Mouse (Mus musculus): Measurements from ENCODE around the gene Dph5.
"Not testable (repeated sequence)": the region's sequence is repeated elsewhere in the genome, so short reads cannot be mapped to it uniquely, and the experiment has no call there.

Gene Dph5

DNA sequence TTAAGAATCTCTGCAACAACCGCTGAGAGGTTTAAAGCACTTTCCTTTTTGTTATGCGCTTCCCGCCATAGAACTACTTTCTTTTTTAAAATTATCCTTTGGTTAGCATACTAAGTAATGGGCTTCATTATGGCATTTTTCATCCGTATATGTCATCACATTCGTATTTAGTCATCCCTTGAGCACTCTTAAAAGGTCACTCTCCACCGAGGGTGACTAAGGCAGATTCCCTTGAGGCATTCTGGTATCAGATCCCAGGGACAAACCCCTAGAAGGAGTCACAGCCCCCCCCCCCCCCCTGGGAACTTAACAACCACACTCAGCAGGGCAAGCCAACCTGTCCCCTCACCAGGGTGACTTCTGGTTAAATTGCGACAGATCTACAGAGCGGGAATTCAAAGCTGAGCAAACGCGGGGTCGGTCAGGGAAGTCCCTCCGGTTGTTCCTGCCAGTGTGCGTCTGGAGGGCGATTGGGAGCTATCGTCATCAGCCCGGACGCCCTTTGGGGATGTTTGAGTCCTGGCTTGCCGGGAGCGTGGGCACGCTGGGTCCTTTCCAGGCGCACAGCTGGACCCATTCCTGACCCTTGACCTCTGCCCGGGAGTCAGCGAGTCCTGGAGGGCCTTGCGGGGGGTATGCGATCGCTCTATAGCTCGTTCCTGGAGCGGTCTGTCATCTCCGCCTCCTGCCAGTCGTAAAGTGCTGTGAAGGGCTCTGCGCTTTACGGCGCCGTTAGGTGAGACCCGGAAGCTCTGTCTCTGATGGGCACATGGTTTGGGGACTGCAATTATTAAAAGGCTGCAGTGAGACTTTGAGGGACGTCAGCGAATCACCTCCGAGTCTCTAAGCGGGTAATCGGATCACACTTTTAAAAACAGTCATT is at the start of gene Dph5:
TSS of gene Dph5 (plus strand) at position 411 of the 883 bp plus-strand sequence.
- DNase-seq (ENCODE audit: low spot score) = peak; percentile 85

GRCm38 (mm10) chr3:115844566-115844965 is 43.1 kb upstream of the Dph5 start:
- DNase-seq (ENCODE audit: low spot score) = no peak

GRCm38 (mm10) chr3:115845032-115845618 is 42.5 kb upstream of the Dph5 start:
- no peak for DNase-seq (ENCODE audit: low spot score)

DNA sequence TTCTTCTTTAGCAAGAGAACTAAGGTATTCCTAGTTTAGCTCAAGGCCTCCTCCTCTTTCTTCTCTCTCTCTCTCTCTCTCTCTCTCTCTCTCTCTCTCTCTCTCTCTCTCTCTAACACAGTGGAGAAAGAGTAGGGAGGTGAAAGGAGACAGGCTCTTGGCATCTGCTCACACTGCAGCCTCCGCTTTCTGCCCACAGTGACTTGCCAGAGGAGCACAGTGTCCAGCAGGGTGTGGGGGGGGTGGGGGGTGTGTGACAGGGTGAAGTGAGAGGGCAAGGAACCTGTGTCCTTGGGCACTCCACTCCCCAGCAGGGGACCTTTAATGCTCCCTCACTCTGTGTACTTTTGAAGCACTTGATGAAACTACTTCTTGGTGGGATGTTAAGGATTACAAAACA is 41.9 kb upstream of the Dph5 start:
- no peak for DNase-seq (ENCODE audit: low spot score)

DNA sequence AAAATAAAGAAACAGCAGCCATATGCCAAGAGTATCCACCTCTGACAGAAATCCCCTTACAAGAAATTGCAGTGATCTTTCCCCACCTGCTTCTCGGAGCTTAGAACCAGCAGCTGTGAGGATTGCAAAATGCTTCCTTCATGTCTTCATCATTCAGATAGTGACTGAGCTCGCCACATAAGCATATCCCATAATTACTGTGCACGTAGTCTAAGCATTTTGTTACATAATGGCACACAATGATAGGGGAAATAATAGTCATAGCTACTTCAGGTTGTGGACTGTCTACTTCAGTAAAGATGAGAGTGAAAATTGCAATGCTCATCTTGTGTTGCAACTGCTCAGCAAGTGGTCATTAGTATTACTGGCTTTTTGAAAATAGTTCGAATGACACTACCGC is 41.5 kb upstream of the Dph5 start:
- DNase-seq (ENCODE audit: low spot score) = no peak

DNA sequence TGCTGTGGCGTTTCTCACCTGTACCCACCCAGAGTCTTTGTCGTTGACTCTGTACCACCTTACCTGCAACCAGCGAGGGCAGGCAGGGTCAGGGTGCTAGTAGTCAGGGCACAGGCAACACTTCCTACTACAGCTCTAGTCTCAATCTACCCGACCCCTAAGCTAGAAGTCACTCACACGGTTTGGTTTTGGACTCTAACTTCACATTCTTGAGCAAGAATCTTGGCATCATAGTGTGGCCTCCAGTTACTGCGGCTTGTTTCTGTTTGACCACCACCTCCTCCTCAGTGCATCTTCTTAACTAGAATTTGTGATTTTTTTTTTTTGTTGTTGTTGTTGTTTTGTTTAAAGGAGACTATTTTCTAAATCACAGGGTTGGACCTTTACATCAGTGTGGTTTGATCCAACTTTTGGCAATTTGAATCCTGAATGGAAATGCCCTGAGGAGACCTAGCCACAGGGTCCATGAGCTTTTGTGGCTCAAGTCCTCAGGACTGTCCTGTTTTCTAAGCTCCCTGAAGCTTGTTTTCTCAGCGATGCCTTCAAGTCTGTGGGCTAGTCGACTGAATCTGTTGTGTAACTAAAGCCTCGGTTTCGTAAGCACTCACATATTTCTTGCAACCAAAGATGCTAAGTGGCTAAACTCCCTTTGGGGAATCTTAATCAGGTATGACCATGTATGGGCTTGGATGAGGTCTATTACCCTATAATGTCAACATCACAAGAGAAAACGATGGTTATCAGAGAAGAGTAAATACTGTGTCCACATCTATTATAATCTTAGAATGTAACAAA is 38.8 kb upstream of the Dph5 start:
- DNase-seq (ENCODE audit: low spot score) = no peak

DNA sequence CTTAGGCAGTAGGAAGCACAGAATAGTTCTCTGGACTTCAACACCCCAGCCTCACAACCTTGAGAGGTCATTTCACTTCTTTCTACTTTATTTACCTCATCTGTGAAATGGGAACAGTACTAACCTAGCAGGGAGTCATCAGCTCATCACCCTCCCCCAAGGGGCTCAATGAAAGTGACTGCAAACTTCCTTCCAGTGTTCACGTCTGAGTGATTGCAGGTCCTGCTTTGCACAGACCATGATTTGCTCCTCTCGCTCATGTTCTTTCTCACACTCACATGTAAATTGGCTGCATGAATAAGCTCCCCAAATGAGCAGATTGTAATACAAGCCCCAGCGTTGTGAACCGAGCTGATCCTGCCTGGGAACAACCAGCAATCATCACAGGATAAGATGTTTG is 36.7 kb upstream of the Dph5 start:
- no peak for DNase-seq (ENCODE audit: low spot score)

- DNase-seq (ENCODE audit: low spot score) = no peak
Measured at GRCm38 (mm10) chr3:115854672-115855191, 32.9 kb upstream of the Dph5 start.

DNA sequence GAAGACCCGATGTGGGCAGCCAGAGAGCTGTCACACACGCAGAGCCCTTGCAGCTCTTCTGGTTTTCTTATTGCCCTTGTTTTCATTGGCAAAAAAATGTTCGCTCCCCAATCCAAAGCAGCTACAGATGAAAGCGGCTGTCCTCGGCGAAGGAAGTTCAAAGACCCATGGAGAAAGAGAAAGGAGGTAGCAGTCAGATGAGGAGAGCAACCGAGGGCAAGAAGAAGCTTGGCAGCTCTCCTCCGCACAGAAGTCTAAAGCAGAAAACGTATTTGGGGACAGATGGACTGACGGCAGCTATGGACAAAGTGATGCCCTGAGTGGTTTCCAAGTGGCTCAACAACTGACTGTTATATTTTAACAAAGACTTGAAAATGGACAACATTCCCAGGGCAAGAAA is 32.1 kb upstream of the Dph5 start:
- DNase-seq (ENCODE audit: low spot score) = no peak

DNA sequence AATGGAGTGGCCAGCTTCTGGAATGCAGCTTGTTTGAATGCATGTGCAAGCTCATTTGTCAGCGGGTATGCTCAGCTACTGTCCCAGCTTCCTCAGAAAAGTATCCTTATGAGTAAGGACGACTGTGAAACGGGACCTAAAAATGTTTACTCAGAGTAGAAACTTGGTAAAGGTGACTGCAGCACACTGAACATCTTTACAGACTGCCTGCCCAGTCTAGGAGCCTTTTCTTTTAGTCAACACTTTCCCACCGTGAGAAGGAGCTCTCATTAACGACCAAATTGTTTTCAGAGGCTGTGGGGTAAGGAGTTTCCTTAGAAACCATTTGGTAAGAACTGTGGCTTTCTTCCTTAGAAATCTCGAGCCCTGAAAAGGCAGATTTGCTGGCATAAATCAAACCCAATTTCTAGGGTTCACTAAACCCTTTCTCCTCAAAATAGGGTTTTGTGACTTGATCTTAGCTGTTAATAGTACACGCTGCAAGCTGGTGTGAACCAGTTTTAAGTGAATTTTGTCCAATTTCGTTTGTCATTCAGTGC is 31.1 kb upstream of the Dph5 start:
- DNase-seq (ENCODE audit: low spot score) = no peak

- DNase-seq (ENCODE audit: low spot score) = no peak
Measured at GRCm38 (mm10) chr3:115857436-115857835, 30.2 kb upstream of the Dph5 start.

GRCm38 (mm10) chr3:115858822-115859221 is 28.8 kb upstream of the Dph5 start:
- no peak for DNase-seq (ENCODE audit: low spot score)

GRCm38 (mm10) chr3:115860780-115861179 is 26.9 kb upstream of the Dph5 start:
- not testable (repeated sequence) for DNase-seq (ENCODE audit: low spot score)

- no peak for DNase-seq (ENCODE audit: low spot score)
Measured at GRCm38 (mm10) chr3:115863487-115863886, 24.1 kb upstream of the Dph5 start.

DNA sequence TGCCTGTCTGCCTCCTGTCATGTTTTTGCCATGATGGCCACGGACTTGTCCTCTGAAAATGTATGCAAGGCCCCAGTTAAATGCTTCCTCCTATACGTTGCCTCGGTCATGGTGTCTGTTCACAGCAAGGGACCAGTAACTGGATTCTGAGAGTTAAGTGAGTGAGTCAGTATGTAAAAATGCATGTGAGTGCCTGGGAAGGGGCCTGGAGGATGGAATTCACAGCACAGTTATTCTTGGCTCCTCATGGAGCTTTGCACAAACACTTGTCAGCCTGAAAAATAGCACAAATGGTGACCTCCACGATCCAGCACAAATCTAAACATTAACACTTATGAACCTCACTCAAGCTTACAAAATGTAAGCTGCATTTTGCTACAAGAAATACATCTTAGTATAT is 20.5 kb upstream of the Dph5 start:
- no peak for DNase-seq (ENCODE audit: low spot score)

DNA sequence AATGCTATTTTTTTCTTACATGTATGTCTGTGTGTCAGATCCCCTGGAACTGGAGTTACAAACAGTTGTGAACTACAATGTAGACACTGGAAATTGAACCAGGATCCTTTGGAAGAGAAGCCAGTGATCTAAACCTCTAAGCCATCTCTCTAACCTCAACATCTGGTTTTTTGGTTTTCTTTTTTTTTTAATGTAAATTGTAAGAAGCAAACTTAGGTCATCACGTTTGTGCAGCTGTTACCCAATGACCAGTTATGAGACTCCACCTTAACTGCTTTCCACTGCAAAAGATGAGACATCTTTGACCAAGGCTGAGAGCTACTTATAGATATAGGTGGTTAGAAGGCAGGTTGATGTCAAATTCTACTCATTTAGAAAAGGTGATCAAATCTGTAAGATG is 19.7 kb upstream of the Dph5 start:
- DNase-seq (ENCODE audit: low spot score) = no peak

DNA sequence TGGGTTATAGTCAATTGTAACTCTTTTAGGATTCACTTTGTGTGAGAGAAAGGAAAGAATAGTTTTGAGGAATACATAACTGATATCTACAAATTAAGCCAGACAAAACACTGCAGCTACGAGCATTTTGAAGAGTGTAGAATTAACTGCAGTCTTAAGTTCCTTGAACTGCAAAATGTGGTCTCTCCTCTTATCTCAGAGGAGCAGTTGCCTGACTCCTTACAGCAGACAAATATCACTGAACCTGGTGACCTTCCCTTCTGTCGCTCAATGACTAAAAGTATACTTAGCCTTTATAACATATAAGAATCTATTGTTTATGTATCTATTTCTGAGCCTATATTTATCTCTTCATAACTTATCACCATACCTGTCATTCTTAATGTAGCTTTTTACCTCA is 18.3 kb upstream of the Dph5 start:
- DNase-seq (ENCODE audit: low spot score) = no peak

DNA sequence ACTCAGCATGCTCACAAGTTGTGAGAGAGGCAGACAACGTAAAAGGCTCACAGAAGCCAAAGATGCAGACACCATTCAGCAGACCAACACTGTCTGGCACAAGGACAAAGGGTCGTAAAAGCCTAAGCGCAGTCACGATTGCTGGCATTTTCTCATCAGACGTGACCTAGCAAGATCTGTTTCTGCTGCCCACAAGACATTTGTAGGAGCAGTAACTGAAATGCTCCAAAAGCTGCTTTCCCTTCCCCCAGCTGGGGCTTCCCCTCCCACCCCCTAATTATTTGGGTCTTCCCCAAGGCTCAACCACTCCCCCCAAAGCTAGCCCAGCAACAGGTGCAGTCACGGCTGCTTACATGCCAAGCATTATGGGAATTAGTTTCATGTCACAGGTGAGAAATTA is 12.1 kb upstream of the Dph5 start:
- no peak for DNase-seq (ENCODE audit: low spot score)

GRCm38 (mm10) chr3:115877133-115877532 is 10.5 kb upstream of the Dph5 start:
- DNase-seq (ENCODE audit: low spot score) = no peak

- no peak for DNase-seq (ENCODE audit: low spot score)
Measured at GRCm38 (mm10) chr3:115884086-115884485, 3.6 kb upstream of the Dph5 start.

DNA sequence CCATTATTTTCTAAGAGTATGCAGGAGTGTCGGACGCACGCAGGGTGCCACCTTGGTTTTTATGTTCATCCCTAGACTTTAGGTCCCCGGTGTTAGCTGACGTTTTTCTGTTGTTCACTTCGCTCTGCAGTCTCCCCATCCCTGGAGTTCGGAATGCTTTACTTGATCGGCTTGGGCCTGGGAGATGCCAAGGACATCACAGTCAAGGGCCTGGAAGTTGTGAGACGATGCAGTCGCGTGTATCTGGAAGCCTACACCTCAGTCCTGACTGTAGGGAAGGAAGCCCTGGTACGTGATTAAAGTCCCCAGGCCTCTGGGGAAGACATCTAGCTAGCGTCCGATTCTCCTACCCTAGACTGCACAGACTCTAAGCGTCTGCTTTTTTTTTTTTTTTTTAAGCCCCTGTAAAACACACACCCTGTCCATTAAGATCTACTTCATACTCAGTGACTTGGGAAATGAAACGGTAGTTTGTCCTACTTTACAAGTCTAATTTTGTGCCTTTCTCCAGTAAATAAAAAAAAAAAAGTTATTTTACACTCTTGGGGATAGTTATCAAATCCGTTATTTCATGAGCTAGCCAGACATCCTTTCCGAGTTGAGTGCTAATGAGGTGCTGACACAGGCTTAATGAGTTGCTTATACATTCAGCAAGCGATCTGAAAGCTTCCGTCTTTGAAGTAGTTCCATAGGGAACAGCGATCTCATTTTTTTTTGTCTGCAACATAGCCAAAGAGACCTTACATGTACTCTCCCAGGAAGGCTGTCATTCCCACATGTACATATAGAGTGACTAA is 871 bp downstream of the Dph5 start:
- DNase-seq (ENCODE audit: low spot score) = no peak

- no peak for DNase-seq (ENCODE audit: low spot score)
Measured at GRCm38 (mm10) chr3:115892341-115892740, 4.7 kb downstream of the Dph5 start.

All from urinary bladder, postnatal 14 days (tissue).